In genomic region chr5:88711618-88712224, GRCm38 (mm10) we compare ENCODE assay signal across 11 mouse cellular contexts. TPM values are rescaled to one million over a fixed set of nuclear protein-coding genes. Genes with fewer than 3 reads are reported as not detected.
DNase-seq lines count a peak whose midpoint lies in the region; ATAC-seq and TF ChIP-seq lines count a peak whose summit lies in the region.
"Had no signal": no experiment of that assay in that cellular context is flagged by ENCODE, and none has a peak within 500 bp of the region (broad histone marks: within the 10 kb centered on the region; RNA-seq: fewer than 3 reads in every experiment).

No protein-coding gene starts in this region.

- H3K27ac ChIP-seq in lung, embryonic 15.5 days, result peak overlapping the region; percentile 20
- peak overlapping the region; percentile 50; the same call in 1 of the 2 replicates for H3K27ac ChIP-seq in forebrain, postnatal 0 days (ENCODE audit: low read depth, low read length)
- no peak overlapping the region for H3K27ac ChIP-seq in limb, embryonic 14.5 days (replicated peaks; ENCODE audit: low read depth, low read length)
- peak overlapping the region; percentile 41; the same call in 1 of the 2 replicates for H3K27ac ChIP-seq in stomach, embryonic 15.5 days
- no peak overlapping the region for H3K27ac ChIP-seq in liver, embryonic 11.5 days (ENCODE audit: low read depth, low read length)
- H3K27ac ChIP-seq in liver, embryonic 12.5 days, result no peak overlapping the region
- H3K27ac ChIP-seq: embryonic facial prominence, embryonic 13.5 days had no signal

- H3K27me3 ChIP-seq in lung, embryonic 15.5 days, result no peaks in the 10 kb centered on the region
- H3K27me3 ChIP-seq in forebrain, postnatal 0 days (ENCODE audit: insufficient read depth, low read length), result no peaks in the 10 kb centered on the region
- no peaks in the 10 kb centered on the region for H3K27me3 ChIP-seq in limb, embryonic 14.5 days (ENCODE audit: control insufficient read depth, insufficient read depth, low read length)
- H3K27me3 ChIP-seq in stomach, embryonic 15.5 days (replicated peaks), result no peaks in the 10 kb centered on the region
- H3K27me3 ChIP-seq in liver, embryonic 11.5 days (replicated peaks; ENCODE audit: control insufficient read depth, insufficient read depth, low read length), result no peaks in the 10 kb centered on the region
- H3K27me3 ChIP-seq in liver, embryonic 12.5 days (replicated peaks), result no peaks in the 10 kb centered on the region
- H3K27me3 ChIP-seq: embryonic facial prominence, embryonic 13.5 days; Patski had no signal

- no peaks in the 10 kb centered on the region for H3K36me3 ChIP-seq in lung, embryonic 15.5 days
- no peaks in the 10 kb centered on the region for H3K36me3 ChIP-seq in forebrain, postnatal 0 days (ENCODE audit: insufficient read depth)
- H3K36me3 ChIP-seq in limb, embryonic 14.5 days (ENCODE audit: control insufficient read depth, insufficient read depth, low read length), result no peaks in the 10 kb centered on the region
- no peaks in the 10 kb centered on the region for H3K36me3 ChIP-seq in stomach, embryonic 15.5 days
- no peaks in the 10 kb centered on the region for H3K36me3 ChIP-seq in liver, embryonic 11.5 days (ENCODE audit: control insufficient read depth, insufficient read depth, low read length)
- no peaks in the 10 kb centered on the region for H3K36me3 ChIP-seq in liver, embryonic 12.5 days
- H3K36me3 ChIP-seq: embryonic facial prominence, embryonic 13.5 days had no signal

- H3K4me3 ChIP-seq in lung, embryonic 15.5 days, result no peak overlapping the region
- no peak overlapping the region for H3K4me3 ChIP-seq in forebrain, postnatal 0 days (ENCODE audit: low read depth, low read length)
- no peak overlapping the region for H3K4me3 ChIP-seq in limb, embryonic 14.5 days (replicated peaks; ENCODE audit: low read length)
- H3K4me3 ChIP-seq in stomach, embryonic 15.5 days (replicated peaks), result no peak overlapping the region
- H3K4me3 ChIP-seq in liver, embryonic 11.5 days (ENCODE audit: low read depth, low read length), result no peak overlapping the region
- H3K4me3 ChIP-seq in liver, embryonic 12.5 days, result no peak overlapping the region
- H3K4me3 ChIP-seq: embryonic facial prominence, embryonic 13.5 days had no signal

- H3K4me1 ChIP-seq in lung, embryonic 15.5 days, result peaks cover 12% of the 10 kb centered on the region; the same call in 1 of the 2 replicates
- H3K4me1 ChIP-seq in forebrain, postnatal 0 days (ENCODE audit: insufficient read depth), result 0 out of 2 replicates have a peak, but pooled peaks cover 6% of the 10 kb centered on the region
- 0 out of 2 replicates have a peak, but pooled peaks cover 8% of the 10 kb centered on the region for H3K4me1 ChIP-seq in limb, embryonic 14.5 days (ENCODE audit: control insufficient read depth, insufficient read depth, low read length)
- H3K4me1 ChIP-seq in stomach, embryonic 15.5 days, result peaks cover 4% of the 10 kb centered on the region; the same call in 1 of the 2 replicates
- no peaks in the 10 kb centered on the region for H3K4me1 ChIP-seq in liver, embryonic 11.5 days (replicated peaks; ENCODE audit: control insufficient read depth, insufficient read depth, low read length)
- H3K4me1 ChIP-seq in liver, embryonic 12.5 days, result no peaks in the 10 kb centered on the region

- TF ChIP-seq CTCF in forebrain, postnatal 0 days (IDR thresholded peaks at IDR 0.05; ENCODE audit: low read depth), result no peak

- WGBS in lung, embryonic 15.5 days, result 19% methylated on average over 10 of the region's 10 CpGs
- WGBS in forebrain, postnatal 0 days, result 21% methylated on average over 10 of the region's 10 CpGs
- WGBS in limb, embryonic 14.5 days, result 31% methylated on average over 10 of the region's 10 CpGs
- 27% methylated on average over 10 of the region's 10 CpGs for WGBS in stomach, embryonic 15.5 days
- 48% methylated on average over 10 of the region's 10 CpGs for WGBS in liver, embryonic 11.5 days
- WGBS in liver, embryonic 12.5 days (ENCODE audit: insufficient replicate concordance), result 51% methylated on average over 10 of the region's 10 CpGs

- peak; percentile 42; the same call in 1 of the 2 replicates for ATAC-seq in lung, embryonic 15.5 days (ENCODE audit: borderline replicate concordance, extremely low read depth, low FRiP score, low TSS enrichment)
- peak; percentile 77 for ATAC-seq in forebrain, postnatal 0 days
- 0 out of 2 replicates have a peak, but pooled peaks have one; percentile 25 for ATAC-seq in limb, embryonic 14.5 days (ENCODE audit: low FRiP score, low read depth)
- ATAC-seq in stomach, embryonic 15.5 days (ENCODE audit: insufficient read depth, low FRiP score, low read depth), result peak; percentile 61; the same call in 1 of the 2 replicates
- ATAC-seq in liver, embryonic 11.5 days (replicated peaks; ENCODE audit: low FRiP score), result no peak
- ATAC-seq in liver, embryonic 12.5 days, result no peak

- no peak overlapping the region for H3K4me2 ChIP-seq in lung, embryonic 15.5 days
- H3K4me2 ChIP-seq in forebrain, postnatal 0 days (ENCODE audit: low read depth), result 0 out of 2 replicates have a peak overlapping the region, but pooled peaks have one; percentile 8
- no peak overlapping the region; the same call in 1 of the 2 replicates for H3K4me2 ChIP-seq in limb, embryonic 14.5 days (replicated peaks; ENCODE audit: low read depth, low read length, severe bottlenecking)
- no peak overlapping the region; the same call in 1 of the 2 replicates for H3K4me2 ChIP-seq in stomach, embryonic 15.5 days
- no peak overlapping the region for H3K4me2 ChIP-seq in liver, embryonic 11.5 days
- no peak overlapping the region for H3K4me2 ChIP-seq in liver, embryonic 12.5 days
- H3K4me2 ChIP-seq: embryonic facial prominence, embryonic 13.5 days had no signal

- no peak for TF ChIP-seq POLR2A in limb, embryonic 14.5 days (IDR thresholded peaks at IDR 0.05; ENCODE audit: borderline replicate concordance, extremely low read depth, insufficient read depth, insufficient read length)

- H3K9ac ChIP-seq in lung, embryonic 15.5 days, result no peak overlapping the region
- H3K9ac ChIP-seq in forebrain, postnatal 0 days, result no peak overlapping the region
- no peak overlapping the region for H3K9ac ChIP-seq in limb, embryonic 14.5 days (ENCODE audit: low read depth, low read length, severe bottlenecking)
- H3K9ac ChIP-seq in stomach, embryonic 15.5 days, result no peak overlapping the region
- H3K9ac ChIP-seq in liver, embryonic 11.5 days (ENCODE audit: low read depth, low read length), result no peak overlapping the region
- no peak overlapping the region for H3K9ac ChIP-seq in liver, embryonic 12.5 days
- H3K9ac ChIP-seq: embryonic facial prominence, embryonic 13.5 days had no signal

- no peaks in the 10 kb centered on the region for H3K9me3 ChIP-seq in lung, embryonic 15.5 days
- no peaks in the 10 kb centered on the region for H3K9me3 ChIP-seq in forebrain, postnatal 0 days (ENCODE audit: low read length)
- H3K9me3 ChIP-seq in limb, embryonic 14.5 days (ENCODE audit: control insufficient read depth, low read length), result no peaks in the 10 kb centered on the region
- no peaks in the 10 kb centered on the region for H3K9me3 ChIP-seq in stomach, embryonic 15.5 days
- no peaks in the 10 kb centered on the region for H3K9me3 ChIP-seq in liver, embryonic 11.5 days (ENCODE audit: control insufficient read depth, low read length)
- no peaks in the 10 kb centered on the region for H3K9me3 ChIP-seq in liver, embryonic 12.5 days (replicated peaks)
- H3K9me3 ChIP-seq: embryonic facial prominence, embryonic 13.5 days had no signal

- no peak for DNase-seq in lung, postnatal 4 days
- peak; percentile 41 for DNase-seq in forebrain, postnatal 0 days
- peak; percentile 44 for DNase-seq in limb, embryonic 14.5 days (ENCODE audit: low spot score)
- DNase-seq in layer of hippocampus, adult 9-11 months, result no peak
- DNase-seq in liver, embryonic 11.5 days (ENCODE audit: low spot score), result no peak
- DNase-seq: thymus, postnatal 4 days had no signal

RNA-seq across cellular contexts. Expression of gene Mob1b, which starts 8.9 kb away (rescaled TPM):
- 10.6 and 11.9 TPM in 2 replicates for polyA plus RNA-seq in lung, embryonic 15.5 days (2015; fragmentation: Nextera tagmentation; extraction: Ambion mirVana)
- 12.3 and 14.9 TPM in 2 replicates for total RNA-seq in forebrain, postnatal 0 days (2014; rRNA removed)
- 4.4 and 7.8 TPM in 2 replicates for polyA plus RNA-seq in forebrain, postnatal 0 days (2015; fragmentation: Nextera tagmentation; extraction: Ambion mirVana)
- 11.3 and 11.6 TPM in 2 replicates for polyA plus RNA-seq in limb, embryonic 14.5 days (2012; rRNA removed)
- polyA plus RNA-seq in limb, embryonic 14.5 days (2014; fragmentation: Nextera tagmentation; extraction: Ambion mirVana), result 11.6 and 12.9 TPM in 2 replicates
- polyA plus RNA-seq in stomach, embryonic 15.5 days (2015; fragmentation: Nextera tagmentation; extraction: Ambion mirVana), result 11.7 and 12.9 TPM in 2 replicates
- 16.0 TPM in 2 replicates for polyA plus RNA-seq in liver, embryonic 11.5 days (2014; fragmentation: Nextera tagmentation; extraction: Ambion mirVana)
- polyA plus RNA-seq in liver, embryonic 12.5 days (2016; fragmentation: Nextera tagmentation; extraction: Ambion mirVana), result 13.3 and 13.5 TPM in 2 replicates

RNA-seq across cellular contexts. Expression of gene Grsf1, which starts 35.8 kb away (rescaled TPM):
- polyA plus RNA-seq in lung, embryonic 15.5 days (2015; fragmentation: Nextera tagmentation; extraction: Ambion mirVana), result 59.4 and 62.5 TPM in 2 replicates
- 51.9 and 68.0 TPM in 2 replicates for total RNA-seq in forebrain, postnatal 0 days (2014; rRNA removed)
- polyA plus RNA-seq in forebrain, postnatal 0 days (2015; fragmentation: Nextera tagmentation; extraction: Ambion mirVana), result 50.2 and 58.1 TPM in 2 replicates
- polyA plus RNA-seq in limb, embryonic 14.5 days (2012; rRNA removed), result 46.4 and 55.3 TPM in 2 replicates
- polyA plus RNA-seq in limb, embryonic 14.5 days (2014; fragmentation: Nextera tagmentation; extraction: Ambion mirVana), result 63.2 and 63.9 TPM in 2 replicates
- 51.0 and 51.4 TPM in 2 replicates for polyA plus RNA-seq in stomach, embryonic 15.5 days (2015; fragmentation: Nextera tagmentation; extraction: Ambion mirVana)
- 53.8 and 62.2 TPM in 2 replicates for polyA plus RNA-seq in liver, embryonic 11.5 days (2014; fragmentation: Nextera tagmentation; extraction: Ambion mirVana)
- 47.0 and 48.6 TPM in 2 replicates for polyA plus RNA-seq in liver, embryonic 12.5 days (2016; fragmentation: Nextera tagmentation; extraction: Ambion mirVana)

RNA-seq across cellular contexts. Expression of gene Dck, which starts 53.1 kb away (rescaled TPM):
- polyA plus RNA-seq in lung, embryonic 15.5 days (2015; fragmentation: Nextera tagmentation; extraction: Ambion mirVana), result 51.5 and 52.4 TPM in 2 replicates
- 23.1 and 28.9 TPM in 2 replicates for total RNA-seq in forebrain, postnatal 0 days (2014; rRNA removed)
- polyA plus RNA-seq in forebrain, postnatal 0 days (2015; fragmentation: Nextera tagmentation; extraction: Ambion mirVana), result 24.6 and 30.3 TPM in 2 replicates
- 23.5 and 23.8 TPM in 2 replicates for polyA plus RNA-seq in limb, embryonic 14.5 days (2012; rRNA removed)
- polyA plus RNA-seq in limb, embryonic 14.5 days (2014; fragmentation: Nextera tagmentation; extraction: Ambion mirVana), result 35.6 and 40.1 TPM in 2 replicates
- polyA plus RNA-seq in stomach, embryonic 15.5 days (2015; fragmentation: Nextera tagmentation; extraction: Ambion mirVana), result 41.8 and 44.6 TPM in 2 replicates
- polyA plus RNA-seq in liver, embryonic 11.5 days (2014; fragmentation: Nextera tagmentation; extraction: Ambion mirVana), result 87.7 and 98.8 TPM in 2 replicates
- 96.1 and 100 TPM in 2 replicates for polyA plus RNA-seq in liver, embryonic 12.5 days (2016; fragmentation: Nextera tagmentation; extraction: Ambion mirVana)

Comparison
In these comparisons a context has a peak if more than half of its experiments do, and no peak if none do; other contexts are left out.
1. ATAC-seq: peak in lung, embryonic 15.5 days (single experiment), forebrain, postnatal 0 days (single experiment), limb, embryonic 14.5 days (single experiment) and stomach, embryonic 15.5 days (single experiment); none in liver, embryonic 11.5 days (single experiment) and liver, embryonic 12.5 days (single experiment).
2. H3K27ac ChIP-seq: peak in lung, embryonic 15.5 days (single experiment), forebrain, postnatal 0 days (single experiment) and stomach, embryonic 15.5 days (single experiment); none in limb, embryonic 14.5 days (single experiment), liver, embryonic 11.5 days (single experiment) and liver, embryonic 12.5 days (single experiment).
3. DNase-seq: peak in forebrain, postnatal 0 days (single experiment) and limb, embryonic 14.5 days (single experiment); none in lung, postnatal 4 days (0 of 2), layer of hippocampus, adult 9-11 months (single experiment) and liver, embryonic 11.5 days (single experiment).